Mouse (Mus musculus) limb, embryonic 13.5 days (tissue): ENCODE data around the gene Pofut2. TPM values are rescaled to one million over a fixed set of nuclear protein-coding genes. Genes with fewer than 3 reads are reported as not detected.
A peak's percentile ranks its signal among the peaks of the same experiment; 100 is the strongest.
"Not testable (repeated sequence)": the region's sequence is repeated elsewhere in the genome, so short reads cannot be mapped to it uniquely, and the experiment has no call there.

ENCODE experiments used
- ATAC-seq: fragments of 200-750 bp; cut with Nextera tagmentation; 2 replicates; pipeline ENCODE4 v1.8.0; 2017; ENCODE audit warnings: low read depth, moderate number of reproducible peaks, moderate TSS enrichment; ENCODE audit not compliant: low FRiP score
- H3K27ac ChIP-seq: fragments of 300-500 bp; sonication (generic); 2 replicates; pipeline ENCODE4 v1.5.1; 2015; ENCODE audit warnings: inconsistent platforms, mild to moderate bottlenecking, moderate library complexity
- H3K27me3 ChIP-seq: fragments of 300-500 bp; sonication (generic); 2 replicates; pipeline ENCODE4 v1.6.1; 2015; ENCODE audit warnings: mild to moderate bottlenecking, inconsistent platforms
- H3K36me3 ChIP-seq: fragments of 300-500 bp; sonication (generic); 2 replicates; pipeline ENCODE4 v1.6.1; 2015; ENCODE audit warnings: inconsistent platforms, mild to moderate bottlenecking, moderate library complexity
- H3K4me1 ChIP-seq: fragments of 300-500 bp; sonication (generic); 2 replicates; pipeline ENCODE4 v1.6.1; 2015; ENCODE audit warnings: inconsistent platforms
- H3K4me2 ChIP-seq: fragments of 300-500 bp; sonication (generic); replicated peaks from 2 replicates; pipeline ENCODE4 v1.6.1; 2015; ENCODE audit warnings: inconsistent platforms, mild to moderate bottlenecking, moderate library complexity
- H3K4me3 ChIP-seq: fragments of 300-500 bp; sonication (generic); 2 replicates; pipeline ENCODE4 v1.5.1; 2015; ENCODE audit warnings: moderate library complexity, mild to moderate bottlenecking, inconsistent platforms
- H3K9ac ChIP-seq: fragments of 300-500 bp; sonication (generic); 2 replicates; pipeline ENCODE4 v1.6.1; 2015; ENCODE audit warnings: mild to moderate bottlenecking, inconsistent platforms
- H3K9me3 ChIP-seq: fragments of 300-500 bp; sonication (generic); 2 replicates; pipeline ENCODE4 v1.6.1; 2016; ENCODE audit warnings: inconsistent platforms
- WGBS: fragments of 180-500 bp; shearing (Covaris S2); methylation state at CpG from one replicate; pipeline ENCODE4 v1.1.7; 2015; 5-methylcytosine and 5-hydroxymethylcytosine counted together
- polyA plus RNA-seq: library from polyadenylated mRNA; unstranded; fragments of >200 nt; fragmentation: Nextera tagmentation; extraction: Ambion mirVana; gene quantifications from 2 replicates; pipeline ENCODE4 v1.2.1, GENCODE M21; 2015

Pofut2 gene
- polyA plus RNA-seq, 1 experiment from 2014 or later, result 151 TPM

DNA sequence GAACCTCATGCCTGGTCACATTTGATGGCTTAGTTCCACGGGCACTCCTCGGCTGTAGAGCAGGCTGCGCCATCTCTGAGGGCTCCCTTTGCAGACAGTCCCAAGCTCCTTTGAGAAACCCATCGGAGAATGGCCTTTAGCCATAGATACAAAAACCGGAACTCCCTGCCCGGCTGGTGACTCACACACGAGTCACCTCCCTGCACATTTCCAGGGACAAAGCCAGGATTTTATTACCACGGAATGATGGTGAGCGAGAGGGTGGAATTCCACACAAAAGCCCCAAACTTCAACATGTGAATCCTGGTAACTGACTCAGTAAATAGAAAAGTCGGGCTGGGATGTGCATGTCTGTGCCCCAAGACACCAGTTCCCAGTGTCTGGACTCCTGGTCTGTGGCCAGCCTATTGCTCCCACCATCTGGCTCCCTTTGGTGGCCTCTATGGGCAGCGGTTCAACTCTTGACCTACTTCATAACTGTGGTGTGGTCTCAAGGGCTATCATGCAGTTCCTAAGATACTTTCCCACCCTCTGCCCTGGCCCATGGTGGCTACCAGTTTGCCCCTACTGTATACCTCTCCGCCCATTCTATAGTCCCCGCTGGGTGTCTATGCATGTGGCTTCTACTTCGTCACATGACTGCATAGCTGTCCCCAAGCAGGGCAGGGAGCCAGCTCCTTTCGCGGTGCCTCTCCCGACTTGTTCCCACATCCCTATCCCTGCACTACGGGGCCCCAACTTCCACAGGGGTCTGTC lies 7.1 kb upstream of the Pofut2 start:
- H3K4me3 ChIP-seq, result no peak overlapping the region
- H3K4me1 ChIP-seq, result peaks cover 41% of the 10 kb centered on the region
- 0 out of 2 replicates have a peak overlapping the region, but pooled peaks have one; percentile 32 for H3K9ac ChIP-seq
- WGBS, result 74% methylated on average over 18 of the region's 18 CpGs
- H3K9me3 ChIP-seq, result no peaks in the 10 kb centered on the region
- no peaks in the 10 kb centered on the region for H3K36me3 ChIP-seq
- H3K4me2 ChIP-seq, result no peak overlapping the region
- H3K27me3 ChIP-seq, result no peaks in the 10 kb centered on the region
- 0 out of 2 replicates have a peak overlapping the region, but pooled peaks have one; percentile 3 for H3K27ac ChIP-seq
- ATAC-seq, result no peak

DNA sequence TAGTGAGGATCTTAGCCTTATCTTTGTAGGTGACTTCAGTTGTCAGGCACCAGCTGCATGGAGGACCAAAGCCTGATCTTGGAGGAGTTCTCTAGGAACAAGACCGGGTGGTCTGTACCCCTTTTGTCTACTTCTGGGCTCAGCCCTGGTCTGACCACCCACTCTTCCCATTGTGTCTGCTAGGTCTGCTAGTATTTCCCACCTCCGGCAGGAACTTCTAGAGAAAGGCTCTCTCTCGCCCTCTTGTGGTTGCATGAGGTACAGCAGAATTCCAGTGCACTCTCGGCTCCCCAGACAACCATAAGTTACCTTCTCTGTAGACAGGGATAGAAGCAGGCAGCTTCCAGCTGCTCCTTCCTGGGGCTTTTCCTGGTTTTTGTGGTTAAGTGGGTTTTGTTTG lies 6.2 kb upstream of the Pofut2 start:
- Histone ChIP-seq H3K9me3 (no peaks in the 10 kb centered on the region), H3K27me3 (no peaks in the 10 kb centered on the region), H3K36me3 (no peaks in the 10 kb centered on the region), H3K4me2 (no peak overlapping the region), H3K4me3 (no peak overlapping the region), H3K4me1 (peaks cover 38% of the 10 kb centered on the region), H3K9ac (0 out of 2 replicates have a peak overlapping the region, but pooled peaks have one; percentile 32), H3K27ac (no peak overlapping the region; the same call in 1 of the 2 replicates)
- ATAC-seq, result peak; percentile 45; the same call in 1 of the 2 replicates
- WGBS, result 2% methylated on average over 4 of the region's 4 CpGs

DNA sequence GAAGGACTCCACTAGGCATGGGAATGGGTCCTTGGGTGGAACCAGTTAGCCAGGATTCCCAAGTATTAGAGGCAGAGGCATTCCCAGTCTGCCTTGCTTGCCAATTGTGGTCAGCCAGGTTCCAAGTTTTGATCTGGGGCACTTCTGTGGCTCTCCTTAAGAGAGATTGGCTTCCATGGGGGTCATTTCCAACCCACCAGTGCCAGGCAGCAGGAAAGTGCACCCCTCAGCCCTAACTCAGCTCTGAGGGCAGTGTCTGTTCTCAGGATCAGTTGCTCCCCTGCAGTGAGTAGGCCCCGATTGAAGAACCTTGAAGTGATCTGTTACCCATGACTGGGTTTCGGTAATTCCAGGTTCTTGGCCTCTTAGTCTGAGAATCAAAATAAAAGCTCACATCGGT lies 3.8 kb upstream of the Pofut2 start:
- no peaks in the 10 kb centered on the region for H3K9me3 ChIP-seq
- H3K4me3 ChIP-seq, result no peak overlapping the region
- H3K4me1 ChIP-seq, result peaks cover 41% of the 10 kb centered on the region
- no peak overlapping the region for H3K4me2 ChIP-seq
- H3K27ac ChIP-seq, result peak overlapping the region; percentile 72; the same call in 1 of the 2 replicates
- WGBS, result 84% methylated on average over 3 of the region's 3 CpGs
- no peak overlapping the region for H3K9ac ChIP-seq
- no peaks in the 10 kb centered on the region for H3K27me3 ChIP-seq
- ATAC-seq, result no peak
- H3K36me3 ChIP-seq, result no peaks in the 10 kb centered on the region

DNA sequence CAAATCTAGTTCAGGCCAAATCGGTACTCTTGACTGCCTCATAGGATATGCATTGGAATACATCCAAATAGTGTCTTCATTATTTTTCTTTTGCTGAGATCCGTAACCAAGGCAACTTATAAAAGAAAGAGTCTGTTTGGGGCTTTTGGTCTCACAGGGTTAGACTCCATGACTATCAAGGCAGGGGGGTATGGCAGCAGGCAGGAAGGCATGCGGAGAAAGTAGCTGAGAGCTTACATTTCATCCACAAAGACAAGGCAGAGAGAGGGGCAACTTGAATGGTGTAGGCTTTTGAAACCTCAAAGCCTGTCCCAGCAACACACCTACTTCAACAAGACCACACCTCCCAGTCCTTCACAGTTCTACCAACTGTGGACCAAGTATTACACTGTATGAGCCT lies 3.3 kb upstream of the Pofut2 start:
- H3K4me3 ChIP-seq, result no peak overlapping the region
- no peak overlapping the region for H3K4me2 ChIP-seq
- H3K27ac ChIP-seq, result no peak overlapping the region
- ATAC-seq, result no peak
- H3K27me3 ChIP-seq, result no peaks in the 10 kb centered on the region
- 82% methylated on average over 3 of the region's 3 CpGs for WGBS
- no peak overlapping the region for H3K9ac ChIP-seq
- H3K4me1 ChIP-seq, result peaks cover 42% of the 10 kb centered on the region
- H3K36me3 ChIP-seq, result peaks cover under 1% of the 10 kb centered on the region
- no peaks in the 10 kb centered on the region for H3K9me3 ChIP-seq

DNA sequence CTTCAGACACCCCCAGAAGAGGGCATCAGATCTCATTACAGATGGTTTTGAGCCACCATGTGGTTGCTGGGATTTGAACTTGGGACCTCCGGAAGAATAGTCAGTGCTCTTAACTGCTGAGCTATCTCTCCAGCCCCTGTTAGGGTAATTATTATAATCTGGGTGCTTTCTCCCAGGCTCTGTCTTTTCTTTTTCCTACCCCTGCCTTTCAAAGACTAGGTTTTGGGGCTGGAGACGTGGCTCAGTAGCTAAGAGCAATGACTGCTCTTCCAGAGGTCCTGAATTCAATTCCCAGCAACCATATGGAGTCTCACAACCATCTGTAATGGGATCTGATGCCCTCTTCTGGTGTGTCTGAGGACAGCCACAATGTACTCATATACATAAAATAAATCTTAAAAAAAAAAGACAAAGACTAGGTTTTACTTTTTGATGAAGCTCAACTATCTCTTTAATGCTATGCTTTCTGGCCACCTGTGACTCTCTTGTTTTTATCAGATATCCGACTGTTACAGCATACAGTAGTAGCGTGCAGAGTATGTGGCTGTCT lies 902 bp upstream of the Pofut2 start:
- ATAC-seq, result no peak
- H3K4me1 ChIP-seq, result peaks cover 23% of the 10 kb centered on the region
- H3K9ac ChIP-seq, result peak overlapping the region; percentile 76
- no peak overlapping the region; the same call in 1 of the 2 replicates for H3K27ac ChIP-seq
- no peaks in the 10 kb centered on the region for H3K27me3 ChIP-seq
- peaks cover 25% of the 10 kb centered on the region for H3K36me3 ChIP-seq
- H3K4me3 ChIP-seq, result peak overlapping the region; percentile 95
- H3K4me2 ChIP-seq, result peak overlapping the region; percentile 73
- 56% methylated on average over 4 of the region's 4 CpGs for WGBS
- H3K9me3 ChIP-seq, result no peaks in the 10 kb centered on the region

DNA sequence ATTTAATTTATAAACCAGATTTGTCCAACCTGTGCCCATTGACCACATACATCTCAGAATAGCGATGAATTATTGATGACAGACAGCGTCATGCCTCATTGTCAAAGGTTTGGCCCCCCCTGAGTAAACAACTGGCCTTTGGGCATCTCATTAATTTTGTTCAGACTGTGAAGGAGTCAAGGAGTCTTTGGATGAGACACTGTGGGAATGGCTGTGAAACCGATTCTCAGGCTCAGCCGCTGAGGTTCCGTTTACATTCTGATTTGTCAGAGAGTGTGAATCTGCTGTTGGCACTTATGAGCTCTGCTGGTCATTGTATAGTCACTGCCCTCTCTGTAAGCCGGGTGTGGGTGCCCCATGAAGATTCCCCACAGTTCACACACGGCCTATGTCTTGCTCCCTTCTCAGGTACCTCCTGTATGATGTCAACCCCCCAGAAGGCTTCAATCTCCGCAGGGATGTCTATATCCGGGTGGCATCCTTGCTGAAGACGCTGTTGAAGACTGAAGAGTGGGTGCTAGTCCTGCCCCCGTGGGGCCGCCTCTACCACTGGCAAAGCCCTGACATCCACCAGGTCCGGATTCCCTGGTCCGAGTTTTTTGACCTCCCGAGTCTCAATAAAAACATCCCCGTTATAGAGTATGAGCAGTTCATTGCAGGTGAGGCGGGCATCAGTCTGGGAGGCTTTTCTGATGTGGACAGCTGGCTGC lies 1.3 kb downstream of the Pofut2 start:
- peak overlapping the region; percentile 93 for H3K9ac ChIP-seq
- no peak for ATAC-seq

DNA sequence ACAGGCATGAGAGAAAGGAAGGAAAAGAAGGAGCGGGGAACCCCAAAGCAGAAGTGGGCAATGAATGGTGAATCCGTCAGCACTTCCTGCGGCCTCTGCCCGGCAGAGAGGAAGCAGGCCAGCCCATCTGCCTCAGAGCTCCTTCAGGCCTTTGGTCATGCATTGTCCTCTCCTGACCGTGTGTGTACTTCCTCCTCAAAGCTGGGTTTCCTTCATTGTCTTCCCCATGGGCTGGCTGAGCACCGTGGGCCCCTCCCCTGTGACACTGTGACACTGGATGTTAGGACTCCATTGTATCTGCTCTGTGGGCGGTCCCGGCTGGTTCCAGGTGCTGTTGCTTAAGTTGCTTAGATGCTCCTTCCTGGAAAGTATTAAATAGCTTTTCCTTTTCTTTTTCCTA lies 7.3 kb downstream of the Pofut2 start:
- H3K9ac ChIP-seq, result no peak overlapping the region
- H3K4me2 ChIP-seq, result no peak overlapping the region
- no peaks in the 10 kb centered on the region for H3K27me3 ChIP-seq
- no peak overlapping the region for H3K4me3 ChIP-seq
- no peak for ATAC-seq
- no peaks in the 10 kb centered on the region for H3K4me1 ChIP-seq
- peaks cover 98% of the 10 kb centered on the region for H3K36me3 ChIP-seq
- no peak overlapping the region for H3K27ac ChIP-seq
- no peaks in the 10 kb centered on the region for H3K9me3 ChIP-seq
- WGBS, result 88% methylated on average over 8 of the region's 8 CpGs

More for the DNA sequence above, 1.3 kb downstream of the Pofut2 start:
- Histone ChIP-seq H3K27ac (no peak overlapping the region), H3K4me2 (peak overlapping the region; percentile 73), H3K9me3 (no peaks in the 10 kb centered on the region), H3K36me3 (peaks cover 47% of the 10 kb centered on the region), H3K27me3 (no peaks in the 10 kb centered on the region), H3K4me1 (peaks cover 14% of the 10 kb centered on the region), H3K4me3 (peak overlapping the region; percentile 95)
- 86% methylated on average over 17 of the region's 17 CpGs for WGBS

DNA sequence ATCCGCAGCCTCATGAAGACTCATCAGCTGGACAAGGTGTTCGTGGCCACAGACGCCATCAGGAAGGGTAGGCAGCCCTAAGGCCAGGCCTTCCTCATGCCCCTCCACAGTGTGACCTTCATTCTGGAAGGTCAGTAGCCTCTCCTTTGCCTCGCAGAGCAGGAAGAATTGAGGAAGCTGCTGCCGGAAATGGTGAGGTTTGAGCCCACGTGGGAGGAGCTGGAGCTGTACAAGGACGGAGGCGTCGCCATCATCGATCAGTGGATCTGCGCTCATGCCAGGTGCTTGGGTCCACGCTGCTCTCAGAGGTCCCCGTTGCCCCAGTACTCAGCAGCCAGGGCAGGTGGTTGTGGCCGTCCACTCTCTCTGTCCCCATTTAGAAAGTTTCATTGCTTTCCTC lies 8.0 kb downstream of the Pofut2 start:
- no peaks in the 10 kb centered on the region for H3K27me3 ChIP-seq
- no peak for ATAC-seq
- no peaks in the 10 kb centered on the region for H3K4me1 ChIP-seq
- no peak overlapping the region for H3K9ac ChIP-seq
- H3K27ac ChIP-seq, result no peak overlapping the region
- no peak overlapping the region for H3K4me2 ChIP-seq
- 89% methylated on average over 14 of the region's 14 CpGs for WGBS
- H3K9me3 ChIP-seq, result no peaks in the 10 kb centered on the region
- H3K4me3 ChIP-seq, result no peak overlapping the region
- peaks cover 91% of the 10 kb centered on the region for H3K36me3 ChIP-seq

DNA sequence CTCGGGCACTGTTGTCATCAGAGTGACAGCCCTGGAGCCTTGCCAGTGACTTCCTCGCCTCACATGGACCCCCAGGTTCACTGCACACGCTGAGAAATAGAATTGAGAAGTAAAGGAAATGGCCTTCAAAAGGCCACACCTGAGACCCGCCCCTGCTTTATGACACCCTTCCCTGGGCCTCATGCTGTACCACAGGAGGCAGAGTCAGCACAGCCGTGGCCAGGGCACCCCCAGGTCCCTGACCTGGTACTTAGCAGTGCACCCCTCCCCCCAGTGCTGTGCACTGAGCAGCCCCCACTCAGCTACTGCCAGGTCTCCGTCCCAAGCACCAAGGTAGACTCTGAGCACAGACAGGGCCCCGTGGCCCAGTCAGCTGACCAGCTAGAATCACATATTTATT lies 10.1 kb downstream of the Pofut2 start:
- Histone ChIP-seq H3K27ac (no peak overlapping the region), H3K9me3 (no peaks in the 10 kb centered on the region), H3K9ac (no peak overlapping the region), H3K4me3 (no peak overlapping the region), H3K36me3 (peaks cover 70% of the 10 kb centered on the region), H3K4me1 (no peaks in the 10 kb centered on the region), H3K27me3 (no peaks in the 10 kb centered on the region), H3K4me2 (no peak overlapping the region)
- ATAC-seq, result no peak
- 85% methylated on average over 7 of the region's 7 CpGs for WGBS

DNA sequence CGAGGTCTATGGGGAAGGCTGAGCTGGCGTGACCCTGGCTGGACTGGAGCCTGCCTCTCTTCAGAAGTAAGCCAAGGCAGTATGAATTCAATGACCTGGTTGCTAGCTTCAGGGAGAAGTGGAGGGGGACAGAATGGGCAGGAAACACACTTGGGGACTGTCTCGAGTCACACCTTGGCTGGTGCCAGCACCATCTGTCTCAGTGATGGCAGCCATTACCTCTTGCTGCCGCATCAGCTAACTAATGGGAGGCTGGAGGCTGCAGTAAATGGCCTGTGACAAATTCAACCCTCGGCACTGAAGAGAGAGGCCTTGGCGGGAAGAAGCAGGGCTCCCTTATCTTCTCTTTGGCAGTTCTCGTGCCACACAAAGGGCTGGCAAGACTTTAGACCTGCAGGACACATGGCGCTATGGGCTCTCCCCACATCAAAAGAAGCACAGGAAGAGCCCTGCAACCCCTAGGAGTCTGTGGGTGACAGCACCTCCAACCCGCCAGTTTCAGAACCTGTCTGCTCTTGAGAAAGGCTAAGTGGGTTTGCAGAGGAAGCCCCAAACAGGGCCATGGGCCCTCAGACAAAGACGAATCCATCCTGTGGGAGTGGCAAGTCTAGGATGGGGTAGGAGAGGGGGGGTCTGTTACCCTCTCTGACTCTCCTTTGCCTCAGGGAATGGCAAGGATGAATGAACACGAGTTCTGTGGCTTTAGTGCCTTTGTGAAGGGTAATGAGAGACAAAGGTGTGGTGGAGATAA lies 14.1 kb downstream of the Pofut2 start:
- Histone ChIP-seq H3K9me3 (no peaks in the 10 kb centered on the region), H3K36me3 (peaks cover 29% of the 10 kb centered on the region), H3K27me3 (no peaks in the 10 kb centered on the region), H3K4me3 (no peak overlapping the region), H3K4me2 (no peak overlapping the region), H3K9ac (no peak overlapping the region), H3K27ac (no peak overlapping the region), H3K4me1 (no peaks in the 10 kb centered on the region)
- no peak for ATAC-seq
- WGBS, result 48% methylated on average over 11 of the region's 11 CpGs

DNA sequence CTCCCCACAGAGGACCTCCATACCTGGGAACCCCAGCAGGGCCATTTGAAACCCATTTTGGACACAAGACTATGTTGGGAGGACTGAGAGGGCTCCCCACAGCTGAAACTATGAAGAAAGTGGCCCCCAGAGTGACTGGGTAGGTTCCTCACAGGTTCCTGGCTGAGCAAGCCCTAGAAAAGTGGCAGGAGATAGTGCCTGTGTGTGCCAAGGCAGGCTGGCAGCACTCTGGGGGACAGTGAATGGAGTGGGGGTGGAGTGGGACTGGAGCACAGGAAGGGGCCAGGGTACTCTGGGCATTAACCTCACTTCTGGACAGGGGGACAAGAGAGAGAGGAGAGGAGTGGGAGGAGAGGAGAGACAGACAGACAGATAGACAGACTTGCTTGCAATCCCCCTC lies 14.8 kb downstream of the Pofut2 start:
- ATAC-seq, result no peak
- Histone ChIP-seq H3K36me3 (peaks cover 23% of the 10 kb centered on the region), H3K4me3 (no peak overlapping the region), H3K27me3 (no peaks in the 10 kb centered on the region), H3K9ac (no peak overlapping the region), H3K4me1 (no peaks in the 10 kb centered on the region), H3K4me2 (no peak overlapping the region), H3K27ac (no peak overlapping the region), H3K9me3 (no peaks in the 10 kb centered on the region)

DNA sequence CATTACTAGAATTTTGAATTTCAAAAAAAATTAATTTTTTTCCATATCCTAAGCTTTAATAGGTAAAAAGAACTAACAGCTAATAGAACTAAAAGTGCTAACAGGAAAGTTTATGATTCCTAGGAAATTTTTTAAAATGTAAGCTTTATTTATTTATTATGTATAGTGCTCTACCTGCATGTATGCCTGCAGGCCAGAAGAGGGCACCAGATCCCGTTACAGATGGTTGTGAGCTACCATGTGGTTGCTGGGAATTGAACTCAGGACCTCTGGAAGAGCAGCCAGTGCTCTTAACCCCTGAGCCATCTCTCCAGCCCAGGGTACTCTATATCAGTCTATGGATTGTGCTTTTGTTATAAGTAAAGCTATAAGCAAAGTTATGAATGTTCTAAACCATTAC lies 23.1 kb downstream of the Pofut2 start:
- H3K36me3 ChIP-seq, H3K9ac ChIP-seq, H3K4me3 ChIP-seq, H3K27ac ChIP-seq, H3K27me3 ChIP-seq, H3K9me3 ChIP-seq, H3K4me2 ChIP-seq, ATAC-seq: not testable (repeated sequence)
- H3K4me1 ChIP-seq, result peaks cover 19% of the 10 kb centered on the region
- 76% methylated on average over 1 of the region's 1 CpGs for WGBS
